Mouse (Mus musculus): ENCODE measurements around the gene Phex. TPM values are rescaled to one million over a fixed set of nuclear protein-coding genes. Genes with fewer than 3 reads are reported as not detected.

Gene Phex
- total RNA-seq, 2 experiments from 2014 or later, result 0.15 to 0.20 TPM

Other genes starting within 250 kb of the Phex start
- gene Sms, start 77.0 kb upstream of the Phex start, total RNA-seq (2015), result 38.5 and 46.6 TPM in 2 replicates
- gene Sms, start 77.0 kb upstream of the Phex start, total RNA-seq (2017), result 30.7 and 49.4 TPM in 2 replicates
- 3.9 and 5.8 TPM in 2 replicates for gene Yy2, start 153.7 kb upstream of the Phex start, total RNA-seq (2015)
- gene Yy2, start 153.7 kb upstream of the Phex start, total RNA-seq (2017), result 4.1 and 4.8 TPM in 2 replicates
- gene Mbtps2, start 183.4 kb upstream of the Phex start, total RNA-seq (2015), result 16.2 and 22.1 TPM in 2 replicates
- gene Mbtps2, start 183.4 kb upstream of the Phex start, total RNA-seq (2017), result 7.0 and 9.4 TPM in 2 replicates

Measured in megakaryocyte, adult 5-6 weeks (primary cell).